Mouse (Mus musculus) forebrain, embryonic 12.5 days (tissue): ENCODE data around the gene Adam19. TPM values are rescaled to one million over a fixed set of nuclear protein-coding genes. Genes with fewer than 3 reads are reported as not detected.

ENCODE experiments used
- ATAC-seq: fragments of 200-750 bp; cut with Nextera tagmentation; 2 replicates; pipeline ENCODE4 v1.8.0; 2017; ENCODE audit warnings: moderate TSS enrichment; ENCODE audit not compliant: low FRiP score
- H3K27ac ChIP-seq: fragments of 300-500 bp; sonication (generic); 2 replicates; pipeline ENCODE4 v1.5.1; 2016; ENCODE audit warnings: mild to moderate bottlenecking
- H3K27me3 ChIP-seq: fragments of 300-500 bp; sonication (generic); 2 replicates; pipeline ENCODE4 v1.6.1; 2016; ENCODE audit warnings: mild to moderate bottlenecking
- H3K36me3 ChIP-seq: fragments of 300-500 bp; sonication (generic); replicated peaks from 2 replicates; pipeline ENCODE4 v1.6.1; 2016; ENCODE audit warnings: mild to moderate bottlenecking
- H3K4me1 ChIP-seq: fragments of 300-500 bp; sonication (generic); 2 replicates; pipeline ENCODE4 v1.6.1; 2016
- H3K4me2 ChIP-seq: fragments of 300-500 bp; sonication (generic); 2 replicates; pipeline ENCODE4 v1.6.1; 2016; ENCODE audit warnings: mild to moderate bottlenecking, moderate library complexity
- H3K4me3 ChIP-seq: fragments of 300-500 bp; sonication (generic); replicated peaks from 2 replicates; pipeline ENCODE4 v1.5.1; 2016; ENCODE audit warnings: mild to moderate bottlenecking
- H3K9ac ChIP-seq: fragments of 300-500 bp; sonication (generic); 2 replicates; pipeline ENCODE4 v1.6.1; 2016; ENCODE audit warnings: mild to moderate bottlenecking
- H3K9me3 ChIP-seq: fragments of 300-500 bp; sonication (generic); 2 replicates; pipeline ENCODE4 v1.6.1; 2016
- WGBS: fragments of 180-500 bp; shearing (Covaris S2); methylation state at CpG from one replicate; pipeline ENCODE4 v1.1.7; 2016; 5-methylcytosine and 5-hydroxymethylcytosine counted together
- polyA plus RNA-seq: library from polyadenylated mRNA; unstranded; fragments of >200 nt; fragmentation: Nextera tagmentation; extraction: Ambion mirVana; gene quantifications from 2 replicates; pipeline ENCODE4 v1.2.1, GENCODE M21; 2016

The Adam19 gene
- polyA plus RNA-seq, 1 experiment from 2014 or later = 9.7 TPM

DNA sequence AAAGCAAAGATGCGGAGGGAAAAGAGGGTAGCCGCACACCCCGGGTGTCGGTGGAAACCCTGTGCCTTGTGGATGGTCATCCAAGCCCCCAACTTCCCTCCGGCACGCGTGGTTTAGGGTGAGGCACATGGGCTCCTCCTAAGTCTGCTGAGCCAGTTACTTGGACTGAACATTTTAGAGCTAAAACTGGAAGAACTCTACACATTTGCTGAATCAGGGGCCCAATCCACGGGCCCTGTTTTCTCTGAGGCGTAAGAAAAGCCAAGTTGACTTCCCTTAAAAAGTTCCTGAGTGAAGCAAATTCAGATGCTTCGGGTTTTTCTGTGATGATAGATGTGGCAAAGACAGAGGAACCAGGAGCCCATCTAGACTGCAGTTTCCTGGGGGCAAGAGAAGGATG lies 64.3 kb downstream of the Adam19 start:
- 88% methylated on average over 10 of the region's 10 CpGs for WGBS

DNA sequence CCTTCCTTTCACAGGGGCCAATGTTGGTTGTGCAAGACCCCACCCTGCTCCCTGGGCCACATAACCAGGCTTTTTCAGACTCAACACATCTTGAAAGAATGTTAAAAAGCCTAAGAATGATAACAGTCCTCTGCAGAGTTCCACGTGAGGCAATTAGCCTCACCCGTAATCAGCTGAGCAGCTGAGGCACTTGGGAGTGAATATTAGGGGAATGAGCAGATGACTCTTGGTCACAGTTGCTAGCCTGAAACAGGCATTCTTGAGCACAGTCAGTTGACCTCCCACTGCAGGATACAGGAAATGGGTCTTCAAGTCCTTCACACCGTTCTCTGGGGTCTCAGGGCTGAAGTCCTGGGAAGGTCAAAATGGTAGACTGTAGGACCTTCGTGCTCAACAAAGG lies 65.9 kb downstream of the Adam19 start:
- no peak for ATAC-seq
- H3K4me1 ChIP-seq = no peaks in the 10 kb centered on the region
- H3K4me2 ChIP-seq = no peak overlapping the region
- no peak overlapping the region for H3K9ac ChIP-seq
- no peaks in the 10 kb centered on the region for H3K36me3 ChIP-seq
- WGBS = 89% methylated on average over 4 of the region's 4 CpGs
- H3K27ac ChIP-seq = no peak overlapping the region
- H3K9me3 ChIP-seq = no peaks in the 10 kb centered on the region
- no peaks in the 10 kb centered on the region for H3K27me3 ChIP-seq
- no peak overlapping the region for H3K4me3 ChIP-seq

More for the DNA sequence above, 64.3 kb downstream of the Adam19 start:
- Histone ChIP-seq H3K27me3 (no peaks in the 10 kb centered on the region), H3K4me3 (no peak overlapping the region), H3K9me3 (no peaks in the 10 kb centered on the region), H3K36me3 (no peaks in the 10 kb centered on the region), H3K4me1 (no peaks in the 10 kb centered on the region), H3K4me2 (no peak overlapping the region), H3K9ac (no peak overlapping the region), H3K27ac (no peak overlapping the region)
- ATAC-seq = no peak

DNA sequence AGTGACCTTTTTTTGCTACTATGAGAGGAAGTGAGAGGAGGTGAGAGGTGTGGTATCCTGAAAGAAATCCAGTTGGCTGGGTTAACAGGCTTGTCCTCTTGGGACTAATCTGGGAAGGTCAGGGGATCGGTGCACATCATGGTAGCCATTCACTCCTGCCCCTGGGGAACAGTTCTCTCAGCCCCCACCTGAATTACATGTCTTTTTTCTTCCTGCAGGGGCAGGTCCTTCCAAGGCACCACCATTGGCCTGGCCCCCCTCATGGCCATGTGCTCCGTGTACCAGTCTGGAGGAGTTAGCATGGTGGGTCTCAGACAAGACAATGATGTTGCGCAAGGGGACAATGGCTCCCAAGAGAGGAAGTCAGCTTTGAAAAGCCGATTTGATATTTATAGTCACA lies 67.1 kb downstream of the Adam19 start:
- H3K27me3 ChIP-seq = no peaks in the 10 kb centered on the region
- no peak overlapping the region for H3K4me3 ChIP-seq
- no peak overlapping the region for H3K27ac ChIP-seq
- H3K4me2 ChIP-seq = no peak overlapping the region
- no peaks in the 10 kb centered on the region for H3K9me3 ChIP-seq
- 90% methylated on average over 4 of the region's 4 CpGs for WGBS
- H3K9ac ChIP-seq = no peak overlapping the region
- ATAC-seq = no peak
- H3K36me3 ChIP-seq = peaks cover 4% of the 10 kb centered on the region; the same call in 1 of the 2 replicates
- H3K4me1 ChIP-seq = no peaks in the 10 kb centered on the region

DNA sequence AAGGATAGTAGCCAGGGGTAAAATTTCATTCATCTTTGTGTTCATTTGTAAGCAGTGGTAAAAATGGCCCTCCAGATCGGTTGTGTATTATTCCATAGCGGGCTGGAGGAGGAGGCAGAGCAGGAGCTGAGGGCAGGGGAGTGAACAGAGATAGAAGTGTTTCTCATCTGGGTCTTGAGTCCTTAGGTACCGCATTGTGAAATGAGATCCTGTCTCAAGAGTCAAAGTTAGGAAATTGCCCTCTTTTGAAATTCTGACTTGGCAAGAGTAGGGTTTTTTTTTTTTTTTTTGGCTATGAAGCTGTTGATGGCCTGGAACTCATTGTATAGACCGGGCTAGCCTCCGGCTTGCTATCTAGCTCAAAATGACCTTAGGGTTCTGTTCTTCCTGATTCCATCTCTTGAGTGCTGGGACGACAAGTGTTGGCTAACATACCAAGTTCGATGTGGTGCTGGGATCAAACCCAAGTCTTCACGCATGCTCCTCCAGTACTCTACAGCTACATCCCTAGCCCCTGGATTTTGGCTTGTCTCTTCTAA lies 67.6 kb downstream of the Adam19 start:
- Histone ChIP-seq H3K4me2 (no peak overlapping the region), H3K4me3 (no peak overlapping the region), H3K4me1 (no peaks in the 10 kb centered on the region), H3K27ac (no peak overlapping the region), H3K9me3 (no peaks in the 10 kb centered on the region), H3K9ac (no peak overlapping the region), H3K27me3 (no peaks in the 10 kb centered on the region), H3K36me3 (peaks cover 4% of the 10 kb centered on the region; the same call in 1 of the 2 replicates)
- ATAC-seq = no peak
- 97% methylated on average over 8 of the region's 8 CpGs for WGBS

DNA sequence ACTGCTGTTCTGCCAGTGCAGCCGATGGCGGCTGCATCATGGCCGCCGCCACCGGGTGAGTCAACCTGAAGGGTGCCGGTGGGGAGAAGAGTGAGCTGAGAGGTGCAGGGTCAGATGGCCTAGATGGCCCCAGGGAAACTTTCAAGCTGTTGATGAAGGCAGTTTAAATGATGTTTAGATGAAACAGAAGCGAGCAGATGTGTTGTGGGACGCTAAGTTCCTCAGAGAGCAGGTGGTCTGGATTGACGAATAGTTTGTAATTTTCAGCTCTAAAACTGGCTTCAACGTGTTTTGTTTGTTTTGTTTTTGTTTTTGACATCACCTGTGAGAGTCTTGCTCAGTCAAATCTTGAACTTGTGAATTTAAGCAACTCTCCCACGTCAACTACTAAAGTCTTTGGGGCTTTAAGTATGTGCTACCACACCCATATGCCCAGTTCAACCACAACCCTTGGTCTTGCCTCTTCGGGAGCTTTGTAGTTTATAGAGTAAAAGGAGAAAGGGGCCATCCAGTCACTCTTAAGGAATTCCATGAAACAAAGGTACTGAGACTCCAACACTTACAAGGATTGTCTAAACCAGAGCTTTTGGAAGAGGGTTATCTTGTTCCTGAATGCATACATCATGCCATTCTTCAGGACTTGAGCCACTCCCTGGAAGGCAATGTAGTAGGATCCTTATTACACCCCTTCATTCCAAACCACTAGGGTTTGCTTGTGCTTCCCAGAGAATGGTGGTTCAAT lies 69.5 kb downstream of the Adam19 start:
- WGBS = 94% methylated on average over 12 of the region's 12 CpGs
- H3K27me3 ChIP-seq = no peaks in the 10 kb centered on the region
- no peak overlapping the region for H3K4me2 ChIP-seq
- H3K4me1 ChIP-seq = no peaks in the 10 kb centered on the region
- H3K4me3 ChIP-seq = no peak overlapping the region
- H3K36me3 ChIP-seq = peaks cover 4% of the 10 kb centered on the region; the same call in 1 of the 2 replicates
- no peaks in the 10 kb centered on the region for H3K9me3 ChIP-seq
- H3K27ac ChIP-seq = no peak overlapping the region
- no peak overlapping the region for H3K9ac ChIP-seq
- no peak for ATAC-seq

DNA sequence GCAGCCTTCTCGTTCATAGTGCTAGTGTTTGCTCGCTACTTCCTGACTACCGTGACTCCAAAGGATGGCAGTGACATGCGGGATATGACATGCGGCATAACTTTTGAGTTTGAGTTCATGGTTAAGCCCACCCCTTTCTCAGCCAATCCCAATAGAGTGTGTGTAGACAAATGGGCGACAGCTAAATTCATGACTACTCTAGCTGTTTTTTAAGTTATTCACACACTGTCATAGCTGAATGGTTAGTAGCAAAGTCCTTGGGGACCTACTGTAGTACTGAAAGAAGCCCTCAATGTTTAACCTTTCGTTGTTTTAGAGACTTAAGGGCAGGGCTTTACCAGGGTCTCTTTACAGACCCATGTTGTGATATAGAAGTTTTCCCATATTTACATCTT lies 70.0 kb downstream of the Adam19 start:
- Histone ChIP-seq H3K36me3 (peaks cover 4% of the 10 kb centered on the region; the same call in 1 of the 2 replicates), H3K4me2 (no peak overlapping the region), H3K4me1 (no peaks in the 10 kb centered on the region), H3K27me3 (no peaks in the 10 kb centered on the region), H3K9ac (no peak overlapping the region), H3K4me3 (no peak overlapping the region), H3K27ac (no peak overlapping the region), H3K9me3 (no peaks in the 10 kb centered on the region)
- WGBS = 95% methylated on average over 7 of the region's 7 CpGs
- ATAC-seq = no peak

DNA sequence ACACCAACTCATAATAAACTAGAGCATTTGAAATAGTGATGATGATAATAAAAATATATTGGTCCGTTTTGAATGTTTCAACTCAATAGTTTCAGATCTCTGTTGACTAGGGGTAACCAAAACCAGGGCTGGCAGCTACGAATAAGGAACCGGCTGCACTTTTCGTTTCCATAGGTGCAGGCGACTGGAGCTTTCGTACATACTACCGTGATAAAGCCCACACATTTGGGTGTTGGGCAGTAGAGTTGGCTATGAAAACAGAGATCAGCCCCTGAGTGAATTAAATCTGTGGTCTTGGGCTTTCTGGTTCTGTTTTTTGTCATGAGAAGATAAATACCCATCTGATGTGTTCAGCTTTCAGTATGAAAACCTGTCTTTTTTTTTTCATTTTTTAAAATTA lies 70.5 kb downstream of the Adam19 start:
- 96% methylated on average over 7 of the region's 7 CpGs for WGBS
- H3K36me3 ChIP-seq = peaks cover 5% of the 10 kb centered on the region; the same call in 1 of the 2 replicates
- ATAC-seq = no peak

DNA sequence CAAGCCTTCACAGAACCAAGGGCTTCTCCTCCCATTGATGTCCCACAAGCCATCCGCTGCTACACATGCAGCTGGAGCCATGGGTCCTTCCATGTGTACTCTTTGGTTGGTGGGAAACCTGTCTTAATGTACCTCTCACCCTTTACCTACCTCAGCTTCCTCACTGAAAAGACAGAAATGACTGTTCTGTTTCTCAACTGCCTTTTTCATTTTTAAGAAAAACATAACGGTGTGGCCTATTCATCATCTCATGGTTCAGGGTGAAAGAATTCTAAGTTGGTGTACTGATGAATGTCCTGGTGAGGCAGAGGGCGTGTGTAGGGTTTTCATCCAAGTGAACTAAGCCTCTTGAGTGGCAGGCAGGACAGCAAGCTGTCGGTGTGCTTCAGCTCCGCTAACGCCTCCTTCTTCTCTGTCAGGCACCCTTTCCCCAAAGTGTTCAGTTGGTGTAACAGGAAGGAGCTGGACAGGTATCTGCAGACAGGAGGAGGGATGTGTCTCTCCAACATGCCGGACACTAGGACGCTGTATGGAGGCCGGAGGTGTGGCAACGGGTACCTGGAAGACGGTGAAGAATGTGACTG lies 71.1 kb downstream of the Adam19 start:
- H3K36me3 ChIP-seq = peaks cover 11% of the 10 kb centered on the region; the same call in 1 of the 2 replicates
- 91% methylated on average over 11 of the region's 11 CpGs for WGBS
- no peak overlapping the region for H3K9ac ChIP-seq
- H3K27ac ChIP-seq = no peak overlapping the region
- H3K4me2 ChIP-seq = no peak overlapping the region
- H3K4me1 ChIP-seq = no peaks in the 10 kb centered on the region
- no peaks in the 10 kb centered on the region for H3K27me3 ChIP-seq
- H3K9me3 ChIP-seq = no peaks in the 10 kb centered on the region
- no peak overlapping the region for H3K4me3 ChIP-seq
- no peak for ATAC-seq

More for the DNA sequence above, 70.5 kb downstream of the Adam19 start:
- no peak overlapping the region for H3K27ac ChIP-seq
- H3K27me3 ChIP-seq = no peaks in the 10 kb centered on the region
- no peak overlapping the region for H3K4me3 ChIP-seq
- H3K4me2 ChIP-seq = no peak overlapping the region
- no peaks in the 10 kb centered on the region for H3K9me3 ChIP-seq
- H3K4me1 ChIP-seq = no peaks in the 10 kb centered on the region
- no peak overlapping the region for H3K9ac ChIP-seq

DNA sequence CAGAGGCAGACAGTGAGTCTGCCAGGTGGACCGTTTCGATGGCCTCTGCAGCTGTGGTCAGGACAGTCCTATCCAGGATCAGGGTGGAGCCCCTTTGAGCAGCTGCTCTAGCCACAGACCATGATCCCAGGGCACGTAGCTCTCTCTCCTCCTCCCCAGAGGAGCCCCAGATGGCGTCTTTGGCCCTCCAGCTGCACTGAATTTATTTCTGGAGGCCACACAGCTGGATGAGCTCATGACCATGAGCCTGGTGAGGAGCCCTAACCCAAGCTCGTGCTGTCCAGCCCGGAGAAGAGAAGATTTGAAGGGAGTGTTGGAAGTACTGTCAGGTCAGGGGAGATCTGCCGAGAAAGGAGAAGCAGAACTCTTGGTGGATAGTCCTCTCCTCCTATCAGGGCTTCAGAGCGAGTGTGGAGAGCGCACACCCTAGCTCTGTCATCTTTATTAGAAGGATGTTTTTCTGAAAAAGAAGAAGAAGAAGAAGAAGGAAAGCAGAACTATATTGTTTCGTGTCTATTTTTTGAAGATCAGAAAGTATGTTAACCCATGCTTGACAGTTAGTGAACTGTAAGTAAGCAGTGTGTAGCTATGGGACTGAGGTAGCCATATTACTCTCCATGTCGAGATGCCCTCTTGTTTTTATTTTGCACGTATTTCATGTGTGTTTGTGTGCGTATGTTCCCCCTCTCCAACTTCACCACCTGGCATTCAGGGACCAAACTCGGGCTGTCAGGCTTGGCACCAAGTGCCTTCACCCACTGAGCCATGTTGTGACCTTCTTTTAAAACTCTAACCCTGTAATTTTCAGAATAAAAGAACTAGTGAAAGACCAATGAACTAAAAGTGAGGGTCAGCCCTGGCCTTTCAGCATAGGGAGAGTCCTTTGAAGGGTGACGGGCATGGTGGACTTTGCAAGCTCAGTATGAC lies 72.1 kb downstream of the Adam19 start:
- peaks cover 15% of the 10 kb centered on the region; the same call in 1 of the 2 replicates for H3K36me3 ChIP-seq
- H3K4me2 ChIP-seq = no peak overlapping the region
- no peaks in the 10 kb centered on the region for H3K9me3 ChIP-seq
- H3K9ac ChIP-seq = no peak overlapping the region
- H3K4me3 ChIP-seq = no peak overlapping the region
- no peaks in the 10 kb centered on the region for H3K4me1 ChIP-seq
- no peak overlapping the region for H3K27ac ChIP-seq
- 87% methylated on average over 15 of the region's 15 CpGs for WGBS
- ATAC-seq = no peak
- no peaks in the 10 kb centered on the region for H3K27me3 ChIP-seq

DNA sequence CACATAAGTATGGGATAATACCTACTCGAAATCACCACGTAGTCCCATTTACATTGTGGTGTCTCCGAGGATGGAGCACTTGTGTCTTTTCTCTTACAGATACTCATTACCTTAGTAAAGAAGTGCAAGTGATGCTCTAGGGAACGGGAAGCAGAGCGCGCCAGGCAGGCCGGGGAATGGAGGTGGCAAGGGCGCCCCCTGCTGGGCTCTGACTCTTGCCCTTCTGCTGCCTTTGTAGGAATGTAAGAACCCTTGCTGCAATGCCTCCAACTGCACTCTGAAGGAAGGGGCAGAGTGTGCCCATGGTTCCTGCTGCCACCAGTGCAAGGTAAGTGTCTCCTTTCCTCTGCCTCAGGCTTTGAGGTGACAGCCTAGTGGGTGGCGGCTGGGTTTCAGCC lies 72.8 kb downstream of the Adam19 start:
- Histone ChIP-seq H3K27me3 (no peaks in the 10 kb centered on the region), H3K9me3 (no peaks in the 10 kb centered on the region), H3K4me1 (no peaks in the 10 kb centered on the region), H3K4me3 (no peak overlapping the region), H3K9ac (no peak overlapping the region), H3K4me2 (no peak overlapping the region), H3K27ac (no peak overlapping the region), H3K36me3 (peaks cover 15% of the 10 kb centered on the region; the same call in 1 of the 2 replicates)
- 67% methylated on average over 9 of the region's 9 CpGs for WGBS
- no peak for ATAC-seq

DNA sequence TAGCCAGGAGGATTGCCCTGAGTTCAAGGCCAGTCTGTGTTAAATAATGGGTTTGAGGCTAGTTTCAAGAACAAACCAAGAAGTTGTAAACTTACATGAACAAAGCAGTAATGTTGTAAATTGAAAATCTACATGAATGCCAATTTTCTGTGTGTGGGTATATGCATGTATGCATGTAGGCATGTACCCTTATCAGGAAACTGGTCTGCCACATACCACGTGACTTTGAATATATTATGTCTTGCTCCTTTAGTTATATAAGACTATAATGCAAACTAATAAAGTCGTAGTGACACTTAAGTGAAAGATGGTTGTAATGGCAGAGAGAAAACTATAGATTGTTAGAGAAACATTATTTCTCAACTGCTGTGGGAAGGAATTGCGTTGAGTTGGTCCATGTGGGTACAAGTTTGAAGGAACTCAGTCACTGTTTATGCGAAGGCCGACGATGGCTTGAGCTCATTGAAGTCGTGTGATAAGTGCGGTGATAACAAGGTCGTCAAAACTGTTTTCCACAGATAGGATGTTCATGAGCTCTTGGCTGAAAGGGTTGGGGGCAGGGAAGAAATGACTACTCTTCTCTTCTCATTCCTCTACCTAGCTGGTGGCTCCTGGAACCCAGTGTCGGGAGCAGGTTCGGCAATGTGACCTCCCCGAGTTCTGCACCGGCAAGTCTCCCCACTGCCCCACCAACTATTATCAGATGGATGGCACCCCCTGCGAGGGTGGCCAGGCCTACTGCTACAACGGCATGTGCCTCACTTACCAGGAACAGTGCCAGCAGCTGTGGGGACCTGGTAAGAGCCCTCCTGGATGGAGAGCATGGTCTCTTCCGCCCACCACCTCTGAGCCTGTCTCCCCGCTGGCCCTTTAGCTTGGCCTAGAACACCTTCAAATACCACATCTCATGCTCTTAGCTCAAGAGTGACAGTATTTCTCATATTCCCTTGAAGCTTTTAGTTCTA lies 75.5 kb downstream of the Adam19 start:
- H3K4me2 ChIP-seq = no peak overlapping the region
- no peak for ATAC-seq
- no peaks in the 10 kb centered on the region for H3K9me3 ChIP-seq
- H3K9ac ChIP-seq = no peak overlapping the region
- no peaks in the 10 kb centered on the region for H3K27me3 ChIP-seq
- H3K4me3 ChIP-seq = no peak overlapping the region
- peaks cover 18% of the 10 kb centered on the region for H3K36me3 ChIP-seq
- no peak overlapping the region for H3K27ac ChIP-seq
- 94% methylated on average over 17 of the region's 17 CpGs for WGBS
- no peaks in the 10 kb centered on the region for H3K4me1 ChIP-seq
